Mouse (Mus musculus): ENCODE data around the gene Kcnj9. TPM values are rescaled to one million over a fixed set of nuclear protein-coding genes. Genes with fewer than 3 reads are reported as not detected.

The Kcnj9 gene
- total RNA-seq, 2 experiments from 2014 or later: 67.2 to 69.2 TPM

GRCm38 (mm10) chr1:172328461-172328860, 657 bp downstream of the Kcnj9 start:
- DNase-seq (ENCODE audit: low spot score in 2 of 2): no peak
- no peak for TF ChIP-seq CTCF (conservative IDR thresholded peaks at IDR 0.05)
- peak overlapping the region; percentile 72 for H3K4me3 ChIP-seq
- peak overlapping the region; percentile 96 for H3K27ac ChIP-seq

GRCm38 (mm10) chr1:172328041-172328440, 1.1 kb downstream of the Kcnj9 start:
- H3K4me3 ChIP-seq: peak overlapping the region; percentile 72
- no peak for TF ChIP-seq CTCF (conservative IDR thresholded peaks at IDR 0.05)
- no peak for DNase-seq (ENCODE audit: low spot score in 2 of 2)
- peak overlapping the region; percentile 96 for H3K27ac ChIP-seq

GRCm38 (mm10) chr1:172327206-172328001, 1.7 kb downstream of the Kcnj9 start:
- Histone ChIP-seq H3K27ac (peak overlapping the region; percentile 96), H3K4me3 (peak overlapping the region; percentile 72)
- no peak for TF ChIP-seq CTCF (conservative IDR thresholded peaks at IDR 0.05)
- peak in 1 of 2 experiments; percentile 78 for DNase-seq (ENCODE audit: low spot score in 2 of 2)

GRCm38 (mm10) chr1:172326684-172327083, 2.4 kb downstream of the Kcnj9 start:
- TF ChIP-seq CTCF (conservative IDR thresholded peaks at IDR 0.05): no peak; the same call in 1 of the 2 replicates
- Histone ChIP-seq H3K27ac (peak overlapping the region; percentile 90; the same call in 1 of the 2 replicates), H3K4me3 (peak overlapping the region; percentile 72)
- no peak for DNase-seq (ENCODE audit: low spot score in 2 of 2)

GRCm38 (mm10) chr1:172325680-172326535, 3.2 kb downstream of the Kcnj9 start:
- peak; percentile 72 for TF ChIP-seq CTCF (conservative IDR thresholded peaks at IDR 0.05)
- no peak for DNase-seq (ENCODE audit: low spot score in 2 of 2)
- peak overlapping the region; percentile 90 for H3K27ac ChIP-seq
- peak overlapping the region; percentile 45 for H3K4me3 ChIP-seq

GRCm38 (mm10) chr1:172324725-172325124, 4.4 kb downstream of the Kcnj9 start:
- peak overlapping the region; percentile 90 for H3K27ac ChIP-seq
- H3K4me3 ChIP-seq: no peak overlapping the region; the same call in 1 of the 2 replicates
- TF ChIP-seq CTCF (conservative IDR thresholded peaks at IDR 0.05): peak; percentile 95
- DNase-seq (ENCODE audit: low spot score in 2 of 2): peak in 1 of 2 experiments; percentile 75

GRCm38 (mm10) chr1:172323801-172324359, 5.2 kb downstream of the Kcnj9 start:
- peak in 1 of 2 experiments; percentile 79 for DNase-seq (ENCODE audit: low spot score in 2 of 2)
- Histone ChIP-seq H3K4me3 (no peak overlapping the region), H3K27ac (peak overlapping the region; percentile 90)
- no peak for TF ChIP-seq CTCF (conservative IDR thresholded peaks at IDR 0.05)

- no peak for TF ChIP-seq CTCF (conservative IDR thresholded peaks at IDR 0.05)
- Histone ChIP-seq H3K27ac (peak overlapping the region; percentile 90), H3K4me3 (no peak overlapping the region)
- DNase-seq (ENCODE audit: low spot score in 2 of 2): no peak
These were observed 5.8 kb downstream of the Kcnj9 start for GRCm38 (mm10) chr1:172323298-172323697.

- DNase-seq (ENCODE audit: low spot score in 2 of 2): no peak
- H3K27ac ChIP-seq: peak overlapping the region; percentile 90
- no peak for TF ChIP-seq CTCF (conservative IDR thresholded peaks at IDR 0.05)
- no peak overlapping the region for H3K4me3 ChIP-seq
These were observed 6.4 kb downstream of the Kcnj9 start for GRCm38 (mm10) chr1:172322725-172323124.

- no peak overlapping the region for H3K4me3 ChIP-seq
- H3K27ac ChIP-seq: peak overlapping the region; percentile 86
- no peak for TF ChIP-seq CTCF (conservative IDR thresholded peaks at IDR 0.05)
- DNase-seq (ENCODE audit: low spot score in 2 of 2): peak in 1 of 2 experiments; percentile 35
These were observed 9.2 kb downstream of the Kcnj9 start for GRCm38 (mm10) chr1:172319921-172320411.

- no peak overlapping the region for H3K4me3 ChIP-seq
- TF ChIP-seq CTCF (conservative IDR thresholded peaks at IDR 0.05): no peak
- peak in 1 of 2 experiments; percentile 13 for DNase-seq (ENCODE audit: low spot score in 2 of 2)
- H3K27ac ChIP-seq: peak overlapping the region; percentile 86
These were observed 9.8 kb downstream of the Kcnj9 start for GRCm38 (mm10) chr1:172319346-172319745.

- peak in 1 of 2 experiments; percentile 52 for DNase-seq (ENCODE audit: low spot score in 2 of 2)
- Histone ChIP-seq H3K4me3 (no peak overlapping the region), H3K27ac (peak overlapping the region; percentile 89)
- TF ChIP-seq CTCF (conservative IDR thresholded peaks at IDR 0.05): no peak
These were observed 10.6 kb downstream of the Kcnj9 start for GRCm38 (mm10) chr1:172318424-172319035.
